ENCODE assay signal across 9 mouse cellular contexts in the genomic region with DNA sequence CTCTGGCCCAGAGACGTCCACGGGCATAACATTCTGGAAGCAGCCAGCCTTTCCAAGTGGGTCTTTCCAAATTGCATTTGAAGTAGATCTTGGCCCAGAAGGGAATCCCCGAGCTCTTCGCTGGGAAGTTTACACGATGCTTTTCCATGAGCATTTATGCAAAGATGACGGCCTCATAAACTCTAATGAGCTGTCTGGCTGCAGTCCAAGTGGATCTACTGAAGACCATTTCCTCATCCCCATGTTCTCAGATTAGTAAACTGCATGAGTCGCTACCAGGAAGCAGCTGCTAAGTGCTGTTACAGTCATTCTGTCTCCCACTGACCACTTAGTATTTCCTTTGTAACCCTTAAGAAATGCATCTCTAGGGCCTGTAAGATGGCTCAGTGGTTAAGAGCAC. TPM values are rescaled to one million over a fixed set of nuclear protein-coding genes. Genes with fewer than 3 reads are reported as not detected.
DNase-seq lines count a peak whose midpoint lies in the region; ATAC-seq and TF ChIP-seq lines count a peak whose summit lies in the region.
"Had no signal": no experiment of that assay in that cellular context is flagged by ENCODE, and none has a peak within 500 bp of the region (broad histone marks: within the 10 kb centered on the region; RNA-seq: fewer than 3 reads in every experiment).

No protein-coding gene starts in this region.

- no peaks in the 10 kb centered on the region for H3K9me3 ChIP-seq in limb, embryonic 14.5 days (ENCODE audit: control insufficient read depth, low read length)
- no peaks in the 10 kb centered on the region for H3K9me3 ChIP-seq in limb, embryonic 10.5 days (replicated peaks)

- 35% methylated on average over 7 of the region's 7 CpGs for WGBS in limb, embryonic 14.5 days
- 86% methylated on average over 7 of the region's 7 CpGs for WGBS in limb, embryonic 10.5 days
- WGBS in small intestine, adult 2 months: 7% methylated on average over 7 of the region's 7 CpGs

- DNase-seq in cerebellum, postnatal 14 days: peak; percentile 34 to 48
- no peak for DNase-seq in cerebellum, adult 11-12 months
- peak; percentile 51 for DNase-seq in limb, embryonic 14.5 days (ENCODE audit: low spot score)
- no peak for DNase-seq in limb, embryonic 10.5 days (ENCODE audit: low spot score)
- peak; percentile 68 for DNase-seq in heart, postnatal 4 days
- no peak for DNase-seq in layer of hippocampus, adult 18-20 months (ENCODE audit: low spot score in 2 of 2)
- no peak for DNase-seq in gastrocnemius, adult 8-10 months (ENCODE audit: low spot score in 2 of 2)
- DNase-seq: thymus, postnatal 14 days had no signal

- no peak overlapping the region for H3K4me2 ChIP-seq in limb, embryonic 14.5 days (replicated peaks; ENCODE audit: low read depth, low read length, severe bottlenecking)

- no peak overlapping the region for H3K27ac ChIP-seq in limb, embryonic 14.5 days (replicated peaks; ENCODE audit: low read depth, low read length)
- H3K27ac ChIP-seq in limb, embryonic 10.5 days: no peak overlapping the region
- H3K27ac ChIP-seq in small intestine, adult 2 months (ENCODE audit: insufficient read depth, low read depth, low read length): 0 out of 2 replicates have a peak overlapping the region, but pooled peaks have one; percentile 14

- no peaks in the 10 kb centered on the region for H3K27me3 ChIP-seq in limb, embryonic 14.5 days (ENCODE audit: control insufficient read depth, insufficient read depth, low read length)
- H3K27me3 ChIP-seq in limb, embryonic 10.5 days (ENCODE audit: low read depth, poor library complexity, severe bottlenecking): no peaks in the 10 kb centered on the region
- H3K27me3 ChIP-seq in small intestine, adult 2 months (ENCODE audit: control insufficient read depth, insufficient read depth, low read length): no peaks in the 10 kb centered on the region

- no peaks in the 10 kb centered on the region for H3K36me3 ChIP-seq in limb, embryonic 14.5 days (ENCODE audit: control insufficient read depth, insufficient read depth, low read length)
- no peaks in the 10 kb centered on the region for H3K36me3 ChIP-seq in limb, embryonic 10.5 days
- no peaks in the 10 kb centered on the region for H3K36me3 ChIP-seq in small intestine, adult 2 months (ENCODE audit: control insufficient read depth, insufficient read depth, low read length)

- ATAC-seq in limb, embryonic 14.5 days (ENCODE audit: low FRiP score, low read depth): no peak

- TF ChIP-seq POLR2A in limb, embryonic 14.5 days (IDR thresholded peaks at IDR 0.05; ENCODE audit: borderline replicate concordance, extremely low read depth, insufficient read depth, insufficient read length): no peak
- no peak for TF ChIP-seq POLR2A in small intestine, adult 2 months (IDR thresholded peaks at IDR 0.05; ENCODE audit: low read depth, low read length)

- TF ChIP-seq CTCF in small intestine, adult 2 months (IDR thresholded peaks at IDR 0.05; ENCODE audit: extremely low read depth, insufficient read length, insufficient replicate concordance, low read depth, low read length): no peak

- no peak overlapping the region for H3K4me3 ChIP-seq in limb, embryonic 14.5 days (replicated peaks; ENCODE audit: low read length)
- no peak overlapping the region for H3K4me3 ChIP-seq in limb, embryonic 10.5 days
- no peak overlapping the region for H3K4me3 ChIP-seq in small intestine, adult 2 months (ENCODE audit: low read depth, low read length)

- H3K4me1 ChIP-seq in limb, embryonic 14.5 days (ENCODE audit: control insufficient read depth, insufficient read depth, low read length): peaks cover 18% of the 10 kb centered on the region
- H3K4me1 ChIP-seq in limb, embryonic 10.5 days: peaks cover 42% of the 10 kb centered on the region
- H3K4me1 ChIP-seq in small intestine, adult 2 months (ENCODE audit: control insufficient read depth, insufficient read depth, insufficient read length, low read length): peaks cover 20% of the 10 kb centered on the region

- H3K9ac ChIP-seq in limb, embryonic 14.5 days (ENCODE audit: low read depth, low read length, severe bottlenecking): no peak overlapping the region

RNA-seq across cellular contexts. Expression of a gene that starts 42.4 kb away (rescaled TPM):
- 29.4 and 29.5 TPM in 2 replicates for polyA plus RNA-seq in limb, embryonic 14.5 days (2012; rRNA removed)
- 45.1 and 45.5 TPM in 2 replicates for polyA plus RNA-seq in limb, embryonic 14.5 days (2014; fragmentation: Nextera tagmentation; extraction: Ambion mirVana)
- 58.2 and 61.8 TPM in 2 replicates for polyA plus RNA-seq in limb, embryonic 10.5 days (2016; fragmentation: Nextera tagmentation; extraction: Ambion mirVana)
- 10 to 100 TPM in 1 of 2 experiments, 1 to 10 TPM in 1; 9.4 to 12.0 TPM for total RNA-seq in heart, postnatal 4 days (2021)
- 23.0 and 59.8 TPM in 2 replicates for polyA plus RNA-seq in small intestine, adult 2 months (2012; rRNA removed)
- total RNA-seq in layer of hippocampus, adult 18-20 months (2021): 10 to 100 TPM; 42.6 to 44.8 TPM
- 10 to 100 TPM; 13.3 to 17.1 (median 15.3) TPM for total RNA-seq in gastrocnemius, adult 8-10 months (2022)

Comparison
In these comparisons a context has a peak if more than half of its experiments do, and no peak if none do; other contexts are left out.
1. DNase-seq: peak in cerebellum, postnatal 14 days (2 of 2), limb, embryonic 14.5 days (single experiment) and heart, postnatal 4 days (single experiment); none in cerebellum, adult 11-12 months (single experiment), limb, embryonic 10.5 days (single experiment), layer of hippocampus, adult 18-20 months (0 of 2) and gastrocnemius, adult 8-10 months (0 of 2).